8 mouse cellular contexts compared by ENCODE assay signal in the genomic region with DNA sequence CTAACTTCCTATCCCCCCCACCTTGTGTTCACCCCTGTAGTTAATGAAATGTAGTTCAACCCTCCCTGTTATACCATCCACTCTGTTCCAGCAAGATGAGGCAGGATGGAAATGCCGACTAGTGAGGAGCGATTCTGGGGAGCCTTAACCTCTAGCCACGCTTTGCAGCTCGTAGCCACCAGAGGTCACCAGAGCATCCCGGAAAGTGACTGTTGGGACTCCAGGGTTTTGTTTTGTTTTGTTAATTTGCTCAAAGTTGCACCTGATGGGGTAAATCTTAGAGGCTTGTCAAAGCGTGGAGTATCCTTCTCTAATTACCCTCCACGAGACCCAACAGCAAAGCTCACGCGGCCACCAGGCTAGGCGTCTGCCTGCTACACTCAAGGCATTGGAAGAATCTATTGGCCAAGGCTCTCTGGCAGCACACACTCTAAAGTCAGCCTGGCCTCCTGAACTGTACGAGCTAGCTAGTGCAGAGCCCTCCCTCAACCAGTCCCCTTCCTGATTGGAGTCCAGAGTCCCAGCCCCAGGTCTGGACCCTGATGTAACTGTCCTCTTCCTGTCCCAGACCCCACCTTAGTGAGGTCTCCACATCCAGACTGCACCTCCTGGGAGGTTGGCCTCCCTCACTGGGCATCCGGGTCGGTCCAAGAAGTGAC. TPM values are rescaled to one million over a fixed set of nuclear protein-coding genes. Genes with fewer than 3 reads are reported as not detected.
DNase-seq lines count a peak whose midpoint lies in the region; ATAC-seq lines count a peak whose summit lies in the region.

No protein-coding gene starts in this region.

- H3K9me3 ChIP-seq in kidney, embryonic 15.5 days (replicated peaks), result no peaks in the 10 kb centered on the region
- no peaks in the 10 kb centered on the region for H3K9me3 ChIP-seq in stomach, embryonic 15.5 days

- no peak overlapping the region; the same call in 1 of the 2 replicates for H3K9ac ChIP-seq in kidney, embryonic 15.5 days
- H3K9ac ChIP-seq in stomach, embryonic 15.5 days, result no peak overlapping the region

- H3K4me1 ChIP-seq in kidney, embryonic 15.5 days, result peaks cover 20% of the 10 kb centered on the region
- H3K4me1 ChIP-seq in stomach, embryonic 15.5 days, result peaks cover 6% of the 10 kb centered on the region; the same call in 1 of the 2 replicates

- WGBS in kidney, embryonic 15.5 days, result 9% methylated on average over 13 of the region's 13 CpGs
- WGBS in stomach, embryonic 15.5 days, result 9% methylated on average over 13 of the region's 13 CpGs

- peak overlapping the region; percentile 36; the same call in 1 of the 2 replicates for H3K4me2 ChIP-seq in kidney, embryonic 15.5 days
- peak overlapping the region; percentile 40 for H3K4me2 ChIP-seq in stomach, embryonic 15.5 days

- H3K27ac ChIP-seq in kidney, embryonic 15.5 days, result peak overlapping the region; percentile 32; the same call in 1 of the 2 replicates
- no peak overlapping the region for H3K27ac ChIP-seq in stomach, embryonic 15.5 days

- DNase-seq in B cell, adult 2 months, result peak; percentile 55 to 56
- peak; percentile 72 for DNase-seq in cerebellum, adult 9-11 months
- peak; percentile 48 for DNase-seq in lung, postnatal 25 days (ENCODE audit: low spot score)
- DNase-seq in layer of hippocampus, adult 9-10 months (ENCODE audit: low spot score), result no peak

- peak; percentile 80 for ATAC-seq in CD4-positive, CD25-positive, alpha-beta regulatory T cell, adult 4 months
- ATAC-seq in granulocyte monocyte progenitor cell, adult 5-6 weeks (replicated peaks; ENCODE audit: poor library complexity, severe bottlenecking), result peak; percentile 81
- peak; percentile 66 for ATAC-seq in kidney, embryonic 15.5 days (replicated peaks; ENCODE audit: low FRiP score)
- ATAC-seq in stomach, embryonic 15.5 days (ENCODE audit: insufficient read depth, low FRiP score, low read depth), result no peak

- no peaks in the 10 kb centered on the region for H3K27me3 ChIP-seq in kidney, embryonic 15.5 days
- H3K27me3 ChIP-seq in stomach, embryonic 15.5 days (replicated peaks), result no peaks in the 10 kb centered on the region

- H3K4me3 ChIP-seq in kidney, embryonic 15.5 days (replicated peaks), result 0 out of 2 replicates have a peak overlapping the region, but pooled peaks have one; percentile 2
- no peak overlapping the region for H3K4me3 ChIP-seq in stomach, embryonic 15.5 days (replicated peaks)

- H3K36me3 ChIP-seq in kidney, embryonic 15.5 days, result peaks cover 25% of the 10 kb centered on the region
- H3K36me3 ChIP-seq in stomach, embryonic 15.5 days, result peaks cover 11% of the 10 kb centered on the region

RNA-seq across cellular contexts. Expression of a gene that starts 8.6 kb away (rescaled TPM):
- polyA plus RNA-seq in CD4-positive, CD25-positive, alpha-beta regulatory T cell, adult 4 months (2017; shearing (Covaris generic)), result not detected
- not detected in 2 replicates for total RNA-seq in granulocyte monocyte progenitor cell, adult 5-6 weeks (2014; fragmentation: Nextera tagmentation)
- total RNA-seq in granulocyte monocyte progenitor cell, adult 5-6 weeks (2017), result not detected in 2 replicates
- 10.6 and 15.2 TPM in 2 replicates for polyA plus RNA-seq in kidney, embryonic 15.5 days (2015; fragmentation: Nextera tagmentation; extraction: Ambion mirVana)
- polyA plus RNA-seq in stomach, embryonic 15.5 days (2015; fragmentation: Nextera tagmentation; extraction: Ambion mirVana), result 13.4 and 14.2 TPM in 2 replicates

RNA-seq across cellular contexts. Expression of a gene that starts 15.9 kb away (rescaled TPM):
- 100 to 1,000 TPM in 1 of 2 experiments, 10 to 100 TPM in 1; 64.4 to 121 TPM for polyA plus RNA-seq in CD4-positive, CD25-positive, alpha-beta regulatory T cell, adult 4 months (2017; shearing (Covaris generic))
- total RNA-seq in granulocyte monocyte progenitor cell, adult 5-6 weeks (2014; fragmentation: Nextera tagmentation), result 46.2 and 55.5 TPM in 2 replicates
- total RNA-seq in granulocyte monocyte progenitor cell, adult 5-6 weeks (2017), result 48.4 and 54.8 TPM in 2 replicates
- polyA plus RNA-seq in kidney, embryonic 15.5 days (2015; fragmentation: Nextera tagmentation; extraction: Ambion mirVana), result 106 and 111 TPM in 2 replicates
- polyA plus RNA-seq in stomach, embryonic 15.5 days (2015; fragmentation: Nextera tagmentation; extraction: Ambion mirVana), result 91.7 and 97.1 TPM in 2 replicates

RNA-seq across cellular contexts. Expression of a gene that starts 21.9 kb away (rescaled TPM):
- 1 to 10 TPM; 2.0 to 6.3 TPM for polyA plus RNA-seq in CD4-positive, CD25-positive, alpha-beta regulatory T cell, adult 4 months (2017; shearing (Covaris generic))
- 20.6 and 25.6 TPM in 2 replicates for total RNA-seq in granulocyte monocyte progenitor cell, adult 5-6 weeks (2014; fragmentation: Nextera tagmentation)
- 12.8 and 20.2 TPM in 2 replicates for total RNA-seq in granulocyte monocyte progenitor cell, adult 5-6 weeks (2017)
- polyA plus RNA-seq in kidney, embryonic 15.5 days (2015; fragmentation: Nextera tagmentation; extraction: Ambion mirVana), result 39.6 and 40.7 TPM in 2 replicates
- 34.1 and 36.9 TPM in 2 replicates for polyA plus RNA-seq in stomach, embryonic 15.5 days (2015; fragmentation: Nextera tagmentation; extraction: Ambion mirVana)

RNA-seq across cellular contexts. Expression of a gene that starts 43.5 kb away (rescaled TPM):
- 10 to 100 TPM; 20.3 to 33.8 TPM for polyA plus RNA-seq in CD4-positive, CD25-positive, alpha-beta regulatory T cell, adult 4 months (2017; shearing (Covaris generic))
- total RNA-seq in granulocyte monocyte progenitor cell, adult 5-6 weeks (2014; fragmentation: Nextera tagmentation), result 24.9 and 33.4 TPM in 2 replicates
- 27.7 and 28.2 TPM in 2 replicates for total RNA-seq in granulocyte monocyte progenitor cell, adult 5-6 weeks (2017)
- 74.4 and 81.1 TPM in 2 replicates for polyA plus RNA-seq in kidney, embryonic 15.5 days (2015; fragmentation: Nextera tagmentation; extraction: Ambion mirVana)
- 61.2 and 61.9 TPM in 2 replicates for polyA plus RNA-seq in stomach, embryonic 15.5 days (2015; fragmentation: Nextera tagmentation; extraction: Ambion mirVana)

RNA-seq across cellular contexts. Expression of a gene that starts 47.5 kb away (rescaled TPM):
- not detected for polyA plus RNA-seq in CD4-positive, CD25-positive, alpha-beta regulatory T cell, adult 4 months (2017; shearing (Covaris generic))
- not detected in 2 replicates for total RNA-seq in granulocyte monocyte progenitor cell, adult 5-6 weeks (2014; fragmentation: Nextera tagmentation)
- not detected in 2 replicates for total RNA-seq in granulocyte monocyte progenitor cell, adult 5-6 weeks (2017)
- polyA plus RNA-seq in kidney, embryonic 15.5 days (2015; fragmentation: Nextera tagmentation; extraction: Ambion mirVana), result 4.7 and 4.9 TPM in 2 replicates
- polyA plus RNA-seq in stomach, embryonic 15.5 days (2015; fragmentation: Nextera tagmentation; extraction: Ambion mirVana), result 7.8 and 8.6 TPM in 2 replicates

Comparison
In these comparisons a context has a peak if more than half of its experiments do, and no peak if none do; other contexts are left out.
1. RNA of a gene that starts 8.6 kb away (polyA plus RNA-seq): 10.6 to 15.2 TPM in kidney, embryonic 15.5 days and 13.4 to 14.2 TPM in stomach, embryonic 15.5 days; not detected in CD4-positive, CD25-positive, alpha-beta regulatory T cell, adult 4 months; every median in the first group is over 10 times any median in the second.